Mouse (Mus musculus): ENCODE results near the gene Mdm4.
"Not testable (repeated sequence)": the region's sequence is repeated elsewhere in the genome, so short reads cannot be mapped to it uniquely, and the experiment has no call there.

Mdm4 gene

DNA sequence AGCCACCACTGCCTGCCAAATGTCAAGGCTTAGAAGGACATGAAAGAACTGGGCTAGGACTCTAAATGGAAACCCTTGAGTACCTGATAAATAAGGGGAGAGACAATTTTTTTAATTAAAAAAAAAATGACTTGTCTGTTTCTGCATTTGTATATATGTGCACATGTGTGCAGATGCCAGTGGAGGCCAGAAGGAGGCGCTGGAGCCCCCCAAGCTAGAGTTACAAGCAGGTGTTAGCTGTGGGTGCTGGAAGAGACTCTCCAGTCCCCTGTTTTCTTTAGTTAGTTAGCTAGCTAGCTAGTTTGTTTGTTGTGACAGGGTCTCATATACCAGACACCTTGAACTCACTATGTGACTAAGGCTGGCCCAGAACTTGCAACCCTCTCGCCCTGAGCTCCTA lies 21.5 kb upstream of the Mdm4 start:
- no peak for DNase-seq

GRCm38 (mm10) chr1:133050001-133050431 lies 19.7 kb upstream of the Mdm4 start:
- no peak for DNase-seq

GRCm38 (mm10) chr1:133048690-133049089 lies 18.3 kb upstream of the Mdm4 start:
- DNase-seq, result no peak

- DNase-seq, result no peak
Measured at GRCm38 (mm10) chr1:133047575-133047974, 17.2 kb upstream of the Mdm4 start.

DNA sequence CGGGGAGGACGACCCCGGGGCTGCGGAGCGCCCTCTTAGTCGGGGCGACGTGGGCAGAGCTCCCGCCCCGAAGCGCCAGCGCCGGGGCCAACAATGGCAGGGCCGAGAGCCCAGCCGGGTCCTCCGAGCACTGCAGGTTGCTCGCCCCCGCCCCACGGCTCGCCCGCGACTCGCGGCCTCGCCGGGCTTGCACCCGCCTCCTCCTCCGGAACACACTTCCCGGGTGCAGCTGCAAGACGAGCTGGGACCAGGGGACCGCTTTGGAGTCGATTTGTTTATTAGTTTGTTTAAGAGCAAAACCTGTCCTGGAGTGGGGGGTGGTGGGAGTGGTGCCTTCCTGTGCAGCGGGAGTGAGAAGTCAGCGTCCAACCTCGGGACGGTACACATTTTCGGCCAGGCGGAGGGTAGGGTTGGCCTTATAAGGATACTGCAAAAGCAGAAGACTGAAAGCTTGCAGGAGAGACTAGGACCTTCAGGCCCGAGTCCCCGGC lies 16.1 kb upstream of the Mdm4 start:
- DNase-seq, result no peak

DNA sequence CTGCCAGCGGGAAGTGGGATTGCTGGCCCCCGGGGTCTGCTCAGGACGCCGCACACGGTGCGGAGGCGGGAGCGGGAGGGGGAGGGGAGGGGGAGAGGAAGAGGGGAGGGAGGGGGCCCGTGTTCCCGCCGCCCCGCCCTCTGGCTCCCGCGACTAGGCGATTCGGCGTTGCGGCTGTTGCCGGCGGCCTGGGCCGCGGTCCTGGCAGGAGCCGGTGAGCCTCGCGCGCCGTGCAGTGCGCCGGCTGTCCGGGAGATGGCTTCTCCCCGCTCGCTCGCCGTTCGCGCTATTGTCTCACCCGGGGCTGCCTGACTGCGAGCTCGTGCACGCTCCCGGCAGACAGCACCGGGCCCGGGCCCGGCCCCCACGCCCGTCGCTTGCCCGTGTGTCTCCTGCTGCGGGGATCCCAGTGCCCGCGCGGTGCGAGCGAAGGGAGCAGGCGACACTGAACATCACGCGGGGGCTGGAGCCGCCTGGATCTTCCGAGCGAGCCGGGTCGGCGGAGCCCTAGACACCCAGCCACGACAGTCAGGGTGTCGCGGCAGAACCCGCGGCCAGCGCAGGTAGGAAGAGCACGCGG lies 15.6 kb upstream of the Mdm4 start:
- peak; percentile 77 for DNase-seq

DNA sequence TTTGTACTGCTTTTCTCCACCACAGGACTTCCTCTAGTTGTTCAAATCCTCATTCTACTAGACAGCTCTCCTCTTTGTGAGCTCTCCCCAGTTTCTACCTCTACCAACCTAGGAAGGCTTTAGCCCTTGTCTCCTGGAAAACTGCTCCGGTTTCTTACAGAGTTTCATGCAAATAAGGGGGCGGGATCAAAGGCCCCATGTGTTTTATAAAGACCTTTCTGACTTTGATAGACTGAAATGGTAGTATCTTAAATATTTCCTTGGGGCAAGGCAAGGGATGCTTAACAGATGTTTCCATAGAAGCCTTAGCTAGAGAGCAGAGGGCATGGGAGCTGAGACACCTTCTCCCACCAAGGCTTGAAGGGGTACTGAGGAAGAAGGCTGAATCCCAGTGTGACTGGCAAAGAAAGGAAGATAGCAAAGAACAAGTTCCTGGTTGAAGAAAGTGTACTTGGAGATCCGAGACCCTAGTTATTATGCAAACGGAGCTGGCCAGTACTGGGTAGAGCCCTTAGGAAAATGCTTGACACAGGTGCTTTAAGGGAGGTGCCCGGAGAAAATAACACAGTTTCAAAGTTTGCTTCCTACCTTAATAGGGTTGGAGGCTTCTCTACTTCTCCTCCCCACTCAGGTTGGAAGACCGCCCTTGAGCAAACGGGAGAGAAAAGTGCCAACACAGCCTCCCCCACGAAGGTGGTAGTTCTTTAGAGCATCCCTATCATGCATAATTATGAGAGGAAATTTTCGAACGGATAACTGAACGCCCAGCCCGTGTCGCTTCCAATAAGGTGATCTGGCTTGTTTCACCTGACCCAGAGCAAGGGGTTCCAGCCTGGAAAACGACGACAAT lies 14.9 kb upstream of the Mdm4 start, which contains the start of gene Pik3c2b:
TSS of gene Pik3c2b (plus strand) at position 657 of the 850 bp plus-strand sequence.
- DNase-seq, result no peak

DNA sequence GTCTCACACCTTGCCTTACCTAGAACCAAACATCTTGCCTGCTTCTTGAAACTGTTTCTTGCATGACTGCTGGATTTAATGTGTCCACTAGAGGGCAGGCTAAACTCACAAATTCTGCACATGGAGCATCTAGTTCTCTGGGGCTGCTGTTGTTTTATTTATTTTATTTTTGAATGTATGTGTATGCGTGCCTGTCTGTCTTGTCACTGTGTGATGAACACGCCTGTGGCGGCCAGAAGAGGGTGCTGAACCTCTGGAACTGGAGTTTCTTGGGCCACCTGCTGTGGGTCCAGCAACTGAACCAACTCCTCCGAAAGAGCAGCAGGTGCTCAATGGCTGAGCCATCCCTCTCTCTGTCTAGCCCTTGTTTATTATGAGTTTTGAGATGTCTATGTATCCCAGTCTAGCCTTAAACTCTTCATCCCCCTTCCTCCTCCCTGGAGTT lies 9.2 kb upstream of the Mdm4 start:
- peak; percentile 42 for DNase-seq

- not testable (repeated sequence) for DNase-seq
Measured at GRCm38 (mm10) chr1:133034682-133035081, 4.3 kb upstream of the Mdm4 start.

DNA sequence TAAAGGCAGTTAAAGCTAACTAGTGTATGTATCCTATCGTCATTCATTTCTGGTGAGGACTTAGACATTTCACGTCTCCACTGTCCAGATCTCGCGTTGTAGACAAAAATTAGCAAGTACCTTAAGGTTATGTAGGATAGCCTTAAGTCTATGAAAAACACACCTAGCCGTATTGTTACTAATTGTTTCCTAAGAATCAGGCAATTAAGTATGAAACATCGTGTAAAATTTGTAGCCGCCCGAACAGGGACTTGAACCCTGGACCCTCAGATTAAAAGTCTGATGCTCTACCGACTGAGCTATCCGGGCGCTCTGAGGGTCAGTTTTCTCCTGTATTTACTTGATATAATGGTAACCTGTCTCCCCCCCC lies 3.7 kb upstream of the Mdm4 start:
- no peak for DNase-seq

- peak; percentile 68 for DNase-seq
Measured at GRCm38 (mm10) chr1:133033316-133034090, 3.1 kb upstream of the Mdm4 start.

DNA sequence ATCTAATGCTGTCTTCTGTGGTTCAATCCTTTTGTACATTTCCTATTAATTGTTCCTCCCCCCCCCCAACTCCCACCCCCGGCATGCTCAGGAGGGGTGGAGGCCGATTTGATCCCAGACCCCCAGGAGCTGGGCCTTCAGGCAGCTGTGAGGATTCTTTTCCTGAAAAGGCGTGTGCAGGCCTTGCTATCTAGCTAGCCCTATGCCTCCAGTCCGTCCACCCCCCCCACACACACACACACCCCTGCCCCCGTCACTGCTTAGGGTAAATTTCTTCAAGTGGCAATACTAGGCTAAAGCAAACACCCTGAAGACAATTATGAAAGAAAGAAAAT lies 2.6 kb upstream of the Mdm4 start:
- DNase-seq, result no peak

GRCm38 (mm10) chr1:133029744-133030143 lies 617 bp downstream of the Mdm4 start:
- DNase-seq, result no peak

GRCm38 (mm10) chr1:133027980-133028379 lies 2.4 kb downstream of the Mdm4 start:
- no peak for DNase-seq

DNA sequence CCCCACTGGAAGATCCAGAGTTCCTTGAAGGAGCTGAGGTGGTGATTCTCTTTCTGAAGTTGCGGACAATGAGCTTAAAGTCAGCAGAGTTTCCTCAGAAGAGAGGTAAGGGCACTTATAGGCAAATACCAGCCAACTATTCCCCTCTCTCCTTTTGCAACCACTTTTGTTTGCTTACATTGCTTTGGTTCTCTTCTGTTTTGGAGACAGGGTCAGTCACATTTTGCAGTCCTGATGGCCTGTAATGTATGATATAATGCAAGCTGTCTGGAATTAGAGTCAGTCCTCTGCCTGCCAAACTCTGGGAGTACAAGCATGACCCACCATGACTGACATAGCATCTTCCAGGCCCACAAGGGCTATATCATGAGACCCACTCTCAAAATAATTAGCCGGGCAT lies 3.2 kb downstream of the Mdm4 start:
- DNase-seq, result no peak

- not testable (repeated sequence) for DNase-seq
Measured at GRCm38 (mm10) chr1:133025796-133026190, 4.6 kb downstream of the Mdm4 start.

GRCm38 (mm10) chr1:133025051-133025795 lies 5.1 kb downstream of the Mdm4 start:
- DNase-seq, result peak; percentile 87

- no peak for DNase-seq
Measured at GRCm38 (mm10) chr1:133024426-133024825, 5.9 kb downstream of the Mdm4 start.

DNA sequence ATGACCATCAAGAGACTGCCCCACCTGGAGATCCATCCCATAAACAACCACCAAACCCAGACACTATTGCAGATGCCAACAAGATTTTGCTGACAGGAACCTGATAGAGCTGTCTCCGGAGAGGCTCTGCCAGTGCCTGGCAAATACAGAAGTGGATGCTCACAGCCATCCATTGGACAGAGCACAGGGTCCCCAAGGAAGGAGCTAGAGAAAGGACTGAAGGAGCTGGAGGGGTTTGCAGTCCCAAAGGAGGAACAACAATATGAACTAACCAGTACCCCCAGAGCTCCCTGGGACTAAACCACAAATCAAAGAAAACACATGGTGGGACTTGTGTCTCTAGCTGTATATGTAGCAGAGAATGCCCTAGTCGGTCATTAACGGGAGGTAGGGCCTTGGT lies 6.6 kb downstream of the Mdm4 start:
- DNase-seq, result not testable (repeated sequence)

- DNase-seq, result not testable (repeated sequence)
Measured at GRCm38 (mm10) chr1:133021971-133022370, 8.4 kb downstream of the Mdm4 start.

- DNase-seq, result no peak
Measured at GRCm38 (mm10) chr1:133021391-133021790, 9.0 kb downstream of the Mdm4 start.

GRCm38 (mm10) chr1:133020137-133020894 lies 10.0 kb downstream of the Mdm4 start:
- no peak for DNase-seq

Data from right cerebral cortex, postnatal 25 days (tissue).